Mouse (Mus musculus) regulatory T cell (primary cell): ENCODE results near the gene Myog.
"Not testable (repeated sequence)": the region's sequence is repeated elsewhere in the genome, so short reads cannot be mapped to it uniquely, and the experiment has no call there.

ENCODE experiments used
- in situ Hi-C: fragments of 300-600 bp; cut with MboI, MseI; formaldehyde crosslinking; loops from one replicate; pipeline ENCODE4 v1.15.1; 2025; ENCODE audit warnings: high pct_unique_total_duplicates

Myog gene

DNA sequence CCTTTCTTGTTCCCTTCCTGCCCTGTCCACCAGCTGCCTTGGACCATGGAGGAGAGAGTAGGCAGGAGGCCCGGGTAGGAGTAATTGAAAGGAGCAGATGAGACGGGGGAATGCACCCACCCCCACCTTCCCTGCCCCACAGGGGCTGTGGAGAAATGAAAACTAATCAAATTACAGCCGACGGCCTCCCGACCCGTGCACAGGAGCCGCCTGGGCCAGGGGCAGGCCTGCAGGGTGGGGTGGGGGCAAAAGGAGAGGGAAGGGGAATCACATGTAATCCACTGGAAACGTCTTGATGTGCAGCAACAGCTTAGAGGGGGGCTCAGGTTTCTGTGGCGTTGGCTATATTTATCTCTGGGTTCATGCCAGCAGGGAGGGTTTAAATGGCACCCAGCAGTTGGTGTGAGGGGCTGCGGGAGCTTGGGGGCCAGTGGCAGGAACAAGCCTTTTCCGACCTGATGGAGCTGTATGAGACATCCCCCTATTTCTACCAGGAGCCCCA lies at the start of gene Myog:
Gene Myog, plus strand, starts transcription at position 392 of the 502 bp plus-strand sequence.
- in situ Hi-C loops: loop anchor here (10.0 kb wide), 2 partner anchors 245 to 735 kb away; no protein-coding TSS in a partner anchor

GRCm38 (mm10) chr1:134240701-134241100 lies 49.1 kb upstream of the Myog start:
- in situ Hi-C loops: loop anchor here (5.0 kb wide), 1 partner anchor 88 kb away; no protein-coding TSS in a partner anchor

DNA sequence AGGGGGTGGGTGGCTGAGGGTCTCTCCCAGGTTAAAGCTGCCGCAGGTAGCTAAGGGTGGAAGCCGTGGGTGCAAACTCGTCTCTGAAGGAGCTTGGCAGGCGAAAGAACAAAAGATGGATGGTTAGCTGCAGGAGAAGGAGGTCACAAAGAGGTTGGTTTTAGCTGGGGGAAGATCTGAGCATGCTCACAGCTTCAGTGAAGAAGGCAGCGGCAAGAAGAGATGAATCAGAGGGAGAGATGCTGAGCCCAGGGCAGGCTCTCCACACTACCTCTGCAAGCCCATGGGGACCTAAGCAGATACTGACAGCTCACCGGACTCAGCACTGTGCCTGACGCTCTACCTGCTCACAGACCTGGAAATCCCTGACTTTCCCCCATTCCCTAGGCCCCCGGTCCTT lies 48.5 kb upstream of the Myog start:
- in situ Hi-C loops: loop anchor here (5.0 kb wide), 1 partner anchor 89 kb away; no protein-coding TSS in a partner anchor

DNA sequence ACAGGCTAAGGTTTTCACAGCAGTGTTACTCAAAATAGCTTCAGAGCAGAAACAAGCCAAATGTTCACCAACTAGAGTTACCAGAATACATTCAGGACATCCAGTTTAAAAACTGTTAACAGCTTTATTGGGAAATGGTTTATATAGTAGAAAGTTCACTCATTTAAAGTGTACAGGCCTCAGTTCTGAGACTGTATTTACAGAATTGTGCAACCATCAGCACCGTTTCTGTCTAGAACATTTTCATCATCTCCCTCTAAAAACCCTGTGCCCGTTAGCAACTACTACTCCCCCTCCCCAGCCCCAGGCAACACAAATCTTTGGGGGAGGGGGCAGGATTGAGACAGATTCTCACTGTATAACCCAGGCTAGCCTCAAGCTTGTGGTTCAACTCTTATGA lies 47.5 kb upstream of the Myog start:
- in situ Hi-C loops: loop anchor here (5.0 kb wide), 1 partner anchor 90 kb away; no protein-coding TSS in a partner anchor

GRCm38 (mm10) chr1:134243505-134243904 lies 46.3 kb upstream of the Myog start:
- in situ Hi-C loops: loop anchor here (5.0 kb wide), 1 partner anchor 91 kb away; no protein-coding TSS in a partner anchor

GRCm38 (mm10) chr1:134243948-134244914 lies 45.6 kb upstream of the Myog start:
- in situ Hi-C loops: loop anchor here (5.0 kb wide), 1 partner anchor 92 kb away; no protein-coding TSS in a partner anchor

GRCm38 (mm10) chr1:134245004-134245717 lies 44.6 kb upstream of the Myog start:
- in situ Hi-C loops: no loop called here

DNA sequence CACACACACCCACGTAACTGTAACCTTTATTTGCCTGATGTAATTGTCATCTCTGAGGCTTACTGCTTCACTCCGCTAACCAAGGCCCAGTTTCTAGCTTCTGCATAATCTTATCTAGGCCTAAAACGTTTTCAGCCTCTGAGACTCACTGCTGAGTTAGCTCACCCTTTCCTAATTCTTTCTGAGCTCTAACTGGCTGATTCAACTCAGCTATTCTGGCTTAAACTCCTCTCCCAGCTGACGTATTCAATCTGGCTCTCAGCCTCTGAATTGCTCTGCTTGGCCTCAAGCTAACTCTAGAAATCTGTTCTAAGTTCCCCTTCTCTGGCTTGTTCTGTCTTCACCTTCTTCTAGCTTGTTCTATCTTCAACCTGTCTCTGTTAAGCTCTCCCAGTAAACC lies 43.2 kb upstream of the Myog start:
- in situ Hi-C loops: no loop called here

DNA sequence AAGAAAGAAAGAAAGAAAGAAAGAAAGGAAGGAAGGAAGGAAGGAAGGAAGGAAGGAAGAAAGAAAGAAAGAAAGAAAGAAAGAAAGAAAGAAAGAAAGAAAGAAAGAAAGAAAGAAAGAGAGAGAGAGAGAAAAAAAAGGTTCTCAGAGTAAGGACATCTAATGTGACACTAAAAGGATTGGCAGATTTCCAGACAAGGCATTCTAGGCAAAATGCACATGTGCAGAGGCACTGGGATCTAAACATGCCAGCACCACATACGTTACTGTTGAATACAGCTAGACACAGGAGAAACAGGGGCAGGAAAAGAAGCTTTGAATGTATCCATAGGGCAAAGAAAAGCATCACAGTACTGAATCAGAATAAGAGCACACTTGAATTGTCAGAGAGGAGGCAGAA lies 40.1 kb upstream of the Myog start:
- in situ Hi-C loops: not testable (repeated sequence)

GRCm38 (mm10) chr1:134264341-134264740 lies 25.4 kb upstream of the Myog start:
- in situ Hi-C loops: no loop called here

GRCm38 (mm10) chr1:134265797-134266196 lies 24.0 kb upstream of the Myog start:
- in situ Hi-C loops: no loop called here

DNA sequence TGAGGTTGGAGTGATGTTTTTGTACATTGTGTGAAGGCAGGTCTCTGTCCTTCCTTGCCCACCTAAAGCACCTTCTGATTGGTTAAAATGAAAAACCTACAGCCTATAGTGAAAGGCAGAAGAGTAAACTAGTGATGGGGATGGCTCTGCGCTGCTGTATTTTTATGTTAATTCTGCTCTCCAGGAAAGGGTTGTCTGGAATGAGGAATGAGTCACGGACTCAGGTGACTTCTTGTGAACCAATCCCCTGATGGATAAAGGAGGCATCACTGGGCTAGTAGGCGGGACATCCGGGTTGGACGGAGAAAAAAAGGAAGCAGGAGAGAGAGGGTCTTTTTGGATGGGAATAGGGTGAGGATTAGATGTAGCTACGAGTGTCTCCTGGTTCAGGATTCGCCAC lies 19.8 kb upstream of the Myog start:
- in situ Hi-C loops: no loop called here

- in situ Hi-C loops: no loop called here
Measured at GRCm38 (mm10) chr1:134272754-134273250, 17.0 kb upstream of the Myog start.

DNA sequence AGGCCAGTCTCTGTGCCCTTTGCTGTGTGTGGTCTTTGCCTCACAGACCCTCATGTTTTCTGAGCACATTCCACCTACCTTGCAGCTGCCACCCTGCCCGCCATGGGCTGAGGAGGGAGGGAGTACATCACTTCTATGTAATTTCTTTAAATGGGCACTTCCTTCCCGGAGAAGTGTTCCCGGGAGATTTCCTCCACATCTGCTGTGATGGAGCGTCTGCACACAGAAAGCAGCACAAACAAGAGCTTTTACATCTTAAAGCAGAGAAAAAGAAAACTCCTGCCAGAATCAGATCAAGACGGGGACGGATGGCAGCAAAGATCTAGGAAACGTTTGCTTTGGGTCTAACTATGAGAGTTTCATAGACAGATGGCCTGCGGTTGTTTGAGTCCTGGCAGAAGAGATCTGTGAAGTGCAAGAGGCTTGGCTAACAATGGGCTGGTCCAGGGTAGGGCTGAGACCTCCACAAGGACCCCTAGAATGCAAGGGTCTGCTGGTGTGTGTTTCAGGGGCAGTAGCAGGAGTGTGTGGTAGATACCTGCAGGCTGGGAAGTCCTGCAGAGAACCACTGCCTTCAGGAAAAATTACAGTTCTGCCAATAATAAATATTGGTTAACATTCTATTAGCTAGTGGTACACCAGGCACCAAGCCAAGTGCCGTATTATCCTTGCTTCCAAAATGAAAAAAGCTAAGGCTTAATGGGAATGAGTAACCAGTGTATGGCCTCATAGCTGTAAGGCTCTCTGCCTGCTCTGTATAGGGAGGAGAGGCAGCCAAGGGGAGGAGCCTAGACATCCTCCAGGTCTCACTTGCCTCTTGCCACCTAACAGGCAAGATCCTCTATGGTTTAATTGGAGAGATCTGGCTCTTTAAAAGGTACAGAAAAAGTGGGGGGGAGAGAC lies 16.0 kb upstream of the Myog start:
- in situ Hi-C loops: no loop called here

DNA sequence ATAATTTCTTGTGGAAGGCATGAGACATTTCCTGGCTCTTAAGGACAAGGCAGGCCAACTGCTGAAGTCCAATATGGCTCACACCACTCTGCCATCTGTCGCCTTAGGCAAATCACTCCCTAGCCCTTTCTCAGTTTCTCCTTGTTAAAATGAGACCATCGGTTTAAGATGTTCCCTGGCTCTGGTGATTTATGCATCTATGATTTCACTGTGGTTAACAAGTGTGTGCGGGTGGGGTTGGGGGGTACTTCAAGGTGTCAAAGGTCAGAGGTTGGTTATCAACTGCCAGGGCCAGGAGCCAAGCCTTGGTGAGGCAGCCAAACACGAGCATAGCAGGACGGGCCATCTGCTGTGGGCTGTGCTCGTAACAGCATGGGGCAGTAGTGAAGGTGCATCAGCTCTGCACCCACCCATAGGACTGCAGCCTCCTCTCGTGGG lies 15.3 kb upstream of the Myog start:
- in situ Hi-C loops: no loop called here

- in situ Hi-C loops: no loop called here
Measured at GRCm38 (mm10) chr1:134275616-134276464, 13.9 kb upstream of the Myog start.

GRCm38 (mm10) chr1:134276823-134277222 lies 13.0 kb upstream of the Myog start:
- in situ Hi-C loops: no loop called here

GRCm38 (mm10) chr1:134280174-134280573 lies 9.6 kb upstream of the Myog start:
- in situ Hi-C loops: no loop called here

DNA sequence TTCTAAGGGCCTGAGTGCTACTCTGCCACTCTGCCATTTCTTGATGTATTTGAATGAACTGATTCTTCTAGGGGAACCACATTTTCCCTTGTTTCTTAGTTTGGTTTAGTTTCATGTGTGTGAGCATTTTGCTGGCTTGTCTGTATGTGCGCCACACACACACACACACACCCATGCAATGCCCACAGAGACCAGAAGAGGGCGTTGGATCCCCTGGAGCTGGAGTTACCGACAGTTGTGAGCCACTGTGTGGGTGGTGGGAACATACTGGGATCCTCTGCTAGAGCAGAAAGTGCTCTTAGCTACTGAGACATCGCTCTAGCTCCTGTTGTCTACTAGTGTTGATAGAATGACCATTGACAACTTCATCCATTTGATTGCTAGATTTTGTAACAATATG lies 8.2 kb upstream of the Myog start:
- in situ Hi-C loops: no loop called here

GRCm38 (mm10) chr1:134282342-134282741 lies 7.4 kb upstream of the Myog start:
- in situ Hi-C loops: no loop called here
